21 mouse cellular contexts compared by ENCODE assay signal in genomic region chr9:51032291-51032690, GRCm38 (mm10). TPM values are rescaled to one million over a fixed set of nuclear protein-coding genes. Genes with fewer than 3 reads are reported as not detected.
DNase-seq lines count a peak whose midpoint lies in the region; ATAC-seq lines count a peak whose summit lies in the region.
"Had no signal": no experiment of that assay in that cellular context is flagged by ENCODE, and none has a peak within 500 bp of the region (broad histone marks: within the 10 kb centered on the region; RNA-seq: fewer than 3 reads in every experiment).

No protein-coding gene starts in this region.

- ATAC-seq in common myeloid progenitor, adult 5-6 weeks (replicated peaks; ENCODE audit: low read depth, poor library complexity, severe bottlenecking) = 0 out of 2 replicates have a peak, but pooled peaks have one; percentile 31
- ATAC-seq in megakaryocyte, adult 5-6 weeks (ENCODE audit: poor library complexity, severe bottlenecking) = peak; percentile 78
- 0 out of 2 replicates have a peak, but pooled peaks have one; percentile 20 for ATAC-seq in monocyte, adult 5-6 weeks (replicated peaks; ENCODE audit: insufficient number of reproducible peaks, low FRiP score, low TSS enrichment, poor library complexity, severe bottlenecking)
- ATAC-seq: forebrain, embryonic 14.5 days; forebrain, embryonic 16.5 days; Patski had no signal

- no peak for DNase-seq in left cerebral cortex, adult 8-10 months (ENCODE audit: low spot score in 2 of 2)
- no peak for DNase-seq in spleen, postnatal 4 days (ENCODE audit: low spot score in 2 of 2)
- no peak for DNase-seq in yolk sac, embryonic 10.5 days (ENCODE audit: low spot score)
- no peak for DNase-seq in gastrocnemius, postnatal 14 days
- DNase-seq: adrenal gland, adult 8-10 months; adrenal gland, postnatal 14 days; adrenal gland, postnatal 36 days; cerebellum, adult 11-12 months; cerebellum, adult 2 months; cerebellum, adult 9-10 months; cerebellum, postnatal 10 days; cerebellum, postnatal 25 days; embryo, embryonic 11 days had no signal

- intact Hi-C loops in gastrocnemius, postnatal 14 days (cut with DNase I; ENCODE audit: low total_unique reads) = no loop called here

RNA-seq across cellular contexts. Expression of gene Sik2, which starts 23.4 kb away (rescaled TPM):
- total RNA-seq in common myeloid progenitor, adult 5-6 weeks (2017) = 15.7 and 22.1 TPM in 2 replicates
- 26.8 and 30.9 TPM in 2 replicates for total RNA-seq in megakaryocyte, adult 5-6 weeks (2015)
- 15.6 and 20.2 TPM in 2 replicates for total RNA-seq in megakaryocyte, adult 5-6 weeks (2017)
- total RNA-seq in monocyte, adult 5-6 weeks (2017) = 15.6 to 35.3 TPM (median 18.4 TPM) in 3 replicates
- total RNA-seq in left cerebral cortex, adult 8-10 months (2022) = 10 to 100 TPM; 41.2 to 49.3 (median 43.6) TPM
- total RNA-seq in gastrocnemius, postnatal 14 days (2021) = 10 to 100 TPM; 12.0 to 13.3 TPM

RNA-seq across cellular contexts. Expression of gene Btg4, which starts 28.4 kb away (rescaled TPM):
- not detected in 2 replicates for total RNA-seq in common myeloid progenitor, adult 5-6 weeks (2017)
- total RNA-seq in megakaryocyte, adult 5-6 weeks (2015) = not detected in 2 replicates
- total RNA-seq in megakaryocyte, adult 5-6 weeks (2017) = not detected in 2 replicates
- total RNA-seq in monocyte, adult 5-6 weeks (2017) = 0.78 TPM in 1 of 3 replicates, not detected in the others
- total RNA-seq in left cerebral cortex, adult 8-10 months (2022) = not detected
- not detected for total RNA-seq in gastrocnemius, postnatal 14 days (2021)
- total RNA-seq: adrenal gland, adult 18-20 months; adrenal gland, adult 8-10 months; adrenal gland, postnatal 14 days; adrenal gland, postnatal 36 days; G1E had no signal

RNA-seq across cellular contexts. Expression of gene Layn, which starts 44.6 kb away (rescaled TPM):
- total RNA-seq in common myeloid progenitor, adult 5-6 weeks (2017) = 12.2 and 18.3 TPM in 2 replicates
- total RNA-seq in megakaryocyte, adult 5-6 weeks (2015) = 5.9 and 8.1 TPM in 2 replicates
- total RNA-seq in megakaryocyte, adult 5-6 weeks (2017) = 16.3 and 20.6 TPM in 2 replicates
- 0.43 to 6.0 TPM in 2 of 3 replicates, not detected in the other for total RNA-seq in monocyte, adult 5-6 weeks (2017)
- 1 to 10 TPM; 4.2 to 6.4 (median 5.3) TPM for total RNA-seq in left cerebral cortex, adult 8-10 months (2022)
- 1 to 10 TPM; 2.3 to 3.5 TPM for total RNA-seq in gastrocnemius, postnatal 14 days (2021)

Comparison
In these comparisons a context has a peak if more than half of its experiments do, and no peak if none do; other contexts are left out.
1. ATAC-seq: peak in every context shown above with its lines; median percentile 78 in megakaryocyte, adult 5-6 weeks; 31 in common myeloid progenitor, adult 5-6 weeks; 20 in monocyte, adult 5-6 weeks.